Comparison of ENCODE assay signal across 9 mouse cellular contexts in the genomic region with DNA sequence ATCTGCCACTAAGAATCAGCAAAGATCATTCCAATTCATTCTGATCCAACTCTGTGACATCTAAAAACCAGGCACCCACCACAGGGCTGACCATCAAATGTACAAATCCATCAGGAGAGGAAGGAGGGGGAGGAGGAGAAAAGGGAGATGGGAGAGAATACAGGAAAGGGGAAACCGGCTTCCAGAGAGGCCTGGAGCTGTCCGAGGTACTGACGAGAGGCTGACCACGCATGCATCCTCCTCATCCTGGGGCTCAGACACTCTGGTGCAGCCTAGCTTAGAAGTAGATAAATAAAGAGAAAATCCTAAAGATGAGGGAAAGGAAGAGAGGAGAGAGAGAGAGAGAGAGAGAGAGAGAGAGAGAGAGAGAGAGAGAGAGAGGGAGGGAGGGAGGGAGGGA. TPM values are rescaled to one million over a fixed set of nuclear protein-coding genes. Genes with fewer than 3 reads are reported as not detected.
DNase-seq lines count a peak whose midpoint lies in the region; ATAC-seq and TF ChIP-seq lines count a peak whose summit lies in the region.
"Had no signal": no experiment of that assay in that cellular context is flagged by ENCODE, and none has a peak within 500 bp of the region (broad histone marks: within the 10 kb centered on the region; RNA-seq: fewer than 3 reads in every experiment).

No protein-coding gene starts in this region.

- no peak for TF ChIP-seq POLR2A in lung, adult 2 months (IDR thresholded peaks at IDR 0.05; ENCODE audit: borderline replicate concordance, extremely low read depth, low read depth, low read length)

- WGBS in kidney, embryonic 16.5 days: 0% methylated on average over 4 of the region's 4 CpGs
- 2% methylated on average over 4 of the region's 4 CpGs for WGBS in lung, adult 2 months

- H3K9me3 ChIP-seq in kidney, embryonic 16.5 days (ENCODE audit: low read length): no peaks in the 10 kb centered on the region
- H3K9me3 ChIP-seq: limb, embryonic 15.5 days had no signal

- no peaks in the 10 kb centered on the region for H3K4me1 ChIP-seq in kidney, embryonic 16.5 days (ENCODE audit: insufficient read depth, low read length)
- no peaks in the 10 kb centered on the region for H3K4me1 ChIP-seq in lung, adult 2 months (ENCODE audit: control insufficient read depth, insufficient read depth, low read length)
- H3K4me1 ChIP-seq: limb, embryonic 15.5 days had no signal

- H3K4me2 ChIP-seq in kidney, embryonic 16.5 days (replicated peaks; ENCODE audit: low read depth, low read length): no peak overlapping the region
- H3K4me2 ChIP-seq: limb, embryonic 15.5 days had no signal

- H3K9ac ChIP-seq in kidney, embryonic 16.5 days (replicated peaks; ENCODE audit: low read length): no peak overlapping the region
- H3K9ac ChIP-seq: limb, embryonic 15.5 days had no signal

- ATAC-seq in kidney, embryonic 16.5 days (ENCODE audit: low FRiP score, low TSS enrichment): no peak
- ATAC-seq in inflammation-experienced regulatory T-cells, adult 6 months: no peak

- no peak overlapping the region for H3K4me3 ChIP-seq in kidney, embryonic 16.5 days (ENCODE audit: low read length)
- no peak overlapping the region for H3K4me3 ChIP-seq in lung, adult 2 months (replicated peaks; ENCODE audit: extremely low read depth, low read depth, low read length)
- H3K4me3 ChIP-seq: limb, embryonic 15.5 days had no signal

- no peak overlapping the region for H3K27ac ChIP-seq in kidney, embryonic 16.5 days (ENCODE audit: low read length)
- H3K27ac ChIP-seq: limb, embryonic 15.5 days had no signal

- TF ChIP-seq CTCF in lung, adult 2 months (IDR thresholded peaks at IDR 0.05; ENCODE audit: insufficient read depth, low read length): no peak

- peak; percentile 50 for DNase-seq in kidney, adult 18-20 months
- DNase-seq in ES-CJ7 (ENCODE audit: low read depth, low spot score): peak; percentile 64
- DNase-seq in adrenal gland, postnatal 36 days: peak; percentile 79 to 81
- DNase-seq in lung, adult 2 months: peak; percentile 33
- no peak for DNase-seq in cerebellum, postnatal 36 days
- DNase-seq in spleen, adult 18-20 months: no peak

- H3K36me3 ChIP-seq in kidney, embryonic 16.5 days (ENCODE audit: insufficient read depth, low read length): no peaks in the 10 kb centered on the region
- H3K36me3 ChIP-seq: limb, embryonic 15.5 days had no signal

- no peaks in the 10 kb centered on the region for H3K27me3 ChIP-seq in kidney, embryonic 16.5 days (ENCODE audit: insufficient read depth, low read length)

RNA-seq across cellular contexts. Expression of a gene that starts 8.2 kb away (rescaled TPM):
- 0.71 and 2.1 TPM in 2 replicates for polyA plus RNA-seq in kidney, embryonic 16.5 days (2015; fragmentation: Nextera tagmentation; extraction: Ambion mirVana)
- 1 to 10 TPM; 4.0 to 5.9 TPM for total RNA-seq in adrenal gland, postnatal 36 days (2021)
- polyA plus RNA-seq in lung, adult 2 months (2012; rRNA removed): 0.04 TPM in 1 of 2 replicates, not detected in the other
- polyA plus RNA-seq in inflammation-experienced regulatory T-cells, adult 6 months (2017; shearing (Covaris generic)): not detected

RNA-seq across cellular contexts. Expression of a gene that starts 8.6 kb away (rescaled TPM):
- polyA plus RNA-seq in kidney, embryonic 16.5 days (2015; fragmentation: Nextera tagmentation; extraction: Ambion mirVana): 77.5 and 89.4 TPM in 2 replicates
- total RNA-seq in adrenal gland, postnatal 36 days (2021): 10 to 100 TPM; 63.2 to 65.2 TPM
- polyA plus RNA-seq in lung, adult 2 months (2012; rRNA removed): 11.1 and 17.5 TPM in 2 replicates
- polyA plus RNA-seq in inflammation-experienced regulatory T-cells, adult 6 months (2017; shearing (Covaris generic)): 10 to 100 TPM; 22.1 to 37.3 (median 31.6) TPM

RNA-seq across cellular contexts. Expression of a gene that starts 44.4 kb away (rescaled TPM):
- 20.2 and 25.6 TPM in 2 replicates for polyA plus RNA-seq in kidney, embryonic 16.5 days (2015; fragmentation: Nextera tagmentation; extraction: Ambion mirVana)
- total RNA-seq in adrenal gland, postnatal 36 days (2021): 10 to 100 TPM in 1 of 2 experiments, 1 to 10 TPM in 1; 9.1 to 11.9 TPM
- 3.9 and 4.7 TPM in 2 replicates for polyA plus RNA-seq in lung, adult 2 months (2012; rRNA removed)
- 10 to 100 TPM in 1 of 3 experiments, 1 to 10 TPM in 2; 4.9 to 10.8 (median 9.7) TPM for polyA plus RNA-seq in inflammation-experienced regulatory T-cells, adult 6 months (2017; shearing (Covaris generic))

Comparison
In these comparisons a context has a peak if more than half of its experiments do, and no peak if none do; other contexts are left out.
1. DNase-seq: peak in kidney, adult 18-20 months (single experiment), ES-CJ7 (single experiment), adrenal gland, postnatal 36 days (2 of 2) and lung, adult 2 months (single experiment); none in cerebellum, postnatal 36 days (0 of 2) and spleen, adult 18-20 months (0 of 2).